Mouse (Mus musculus): ENCODE results near the gene Cplx1.

GRCm38 (mm10) chr5:108501573-108501972, 48.3 kb downstream of the Cplx1 start:
- TF ChIP-seq CTCF (conservative IDR thresholded peaks at IDR 0.05; ENCODE audit: low read length): no peak
- no peak for TF ChIP-seq NANOG (IDR thresholded peaks at IDR 0.05; ENCODE audit: borderline replicate concordance, low read length)

Data from E14TG2a.4 (cell line).